Mouse (Mus musculus) neural tube, embryonic 12.5 days (tissue): ENCODE data around the gene Neurl4. TPM values are rescaled to one million over a fixed set of nuclear protein-coding genes. Genes with fewer than 3 reads are reported as not detected.

ENCODE experiments used
- ATAC-seq: fragments of 200-750 bp; cut with Nextera tagmentation; 2 replicates; pipeline ENCODE4 v1.8.0; 2017; ENCODE audit warnings: low read depth, mild to moderate bottlenecking, moderate TSS enrichment, moderate library complexity; ENCODE audit not compliant: low FRiP score
- H3K27ac ChIP-seq: fragments of 300-500 bp; sonication (generic); 2 replicates; pipeline ENCODE4 v1.5.1; 2016
- H3K27me3 ChIP-seq: fragments of 300-500 bp; sonication (generic); replicated peaks from 2 replicates; pipeline ENCODE4 v1.6.1; 2016; ENCODE audit warnings: mild to moderate bottlenecking
- H3K36me3 ChIP-seq: fragments of 300-500 bp; sonication (generic); 2 replicates; pipeline ENCODE4 v1.6.1; 2016; ENCODE audit warnings: mild to moderate bottlenecking
- H3K4me1 ChIP-seq: fragments of 300-500 bp; sonication (generic); 2 replicates; pipeline ENCODE4 v1.6.1; 2016
- H3K4me2 ChIP-seq: fragments of 300-500 bp; sonication (generic); replicated peaks from 2 replicates; pipeline ENCODE4 v1.6.1; 2016; ENCODE audit warnings: mild to moderate bottlenecking
- H3K4me3 ChIP-seq: fragments of 300-500 bp; sonication (generic); 2 replicates; pipeline ENCODE4 v1.5.1; 2016
- H3K9ac ChIP-seq: fragments of 300-500 bp; sonication (generic); 2 replicates; pipeline ENCODE4 v1.6.1; 2016; ENCODE audit warnings: mild to moderate bottlenecking
- H3K9me3 ChIP-seq: fragments of 300-500 bp; sonication (generic); 2 replicates; pipeline ENCODE4 v1.6.1; 2016; ENCODE audit warnings: mild to moderate bottlenecking
- WGBS: fragments of 180-500 bp; shearing (Covaris S2); methylation state at CpG from one replicate; pipeline ENCODE4 v1.1.7; 2016; 5-methylcytosine and 5-hydroxymethylcytosine counted together
- polyA plus RNA-seq: library from polyadenylated mRNA; unstranded; fragments of >200 nt; fragmentation: Nextera tagmentation; extraction: Ambion mirVana; gene quantifications from 2 replicates; pipeline ENCODE4 v1.2.1, GENCODE M21; 2016

The Neurl4 gene
- polyA plus RNA-seq, 1 experiment from 2014 or later = 19.8 TPM

GRCm38 (mm10) chr11:69908645-69909044, 7.8 kb downstream of the Neurl4 start:
- ATAC-seq = no peak
- Histone ChIP-seq H3K36me3 (peaks cover 96% of the 10 kb centered on the region), H3K9me3 (no peaks in the 10 kb centered on the region), H3K27ac (no peak overlapping the region), H3K4me2 (no peak overlapping the region), H3K9ac (no peak overlapping the region), H3K4me1 (peaks cover 8% of the 10 kb centered on the region), H3K27me3 (no peaks in the 10 kb centered on the region), H3K4me3 (no peak overlapping the region)
- 95% methylated on average over 11 of the region's 11 CpGs for WGBS

GRCm38 (mm10) chr11:69909174-69909573, 8.3 kb downstream of the Neurl4 start:
- Histone ChIP-seq H3K9me3 (no peaks in the 10 kb centered on the region), H3K36me3 (peaks cover 91% of the 10 kb centered on the region), H3K27me3 (no peaks in the 10 kb centered on the region), H3K27ac (no peak overlapping the region), H3K4me1 (peaks cover 8% of the 10 kb centered on the region), H3K4me3 (no peak overlapping the region), H3K4me2 (no peak overlapping the region), H3K9ac (no peak overlapping the region)
- WGBS = 87% methylated on average over 5 of the region's 5 CpGs
- no peak for ATAC-seq

- no peaks in the 10 kb centered on the region for H3K27me3 ChIP-seq
- ATAC-seq = no peak
- no peak overlapping the region for H3K4me3 ChIP-seq
- 95% methylated on average over 8 of the region's 8 CpGs for WGBS
- no peak overlapping the region for H3K9ac ChIP-seq
- H3K4me2 ChIP-seq = no peak overlapping the region
- H3K27ac ChIP-seq = no peak overlapping the region
- H3K4me1 ChIP-seq = peaks cover 17% of the 10 kb centered on the region
- no peaks in the 10 kb centered on the region for H3K9me3 ChIP-seq
- H3K36me3 ChIP-seq = peaks cover 85% of the 10 kb centered on the region
Measured at GRCm38 (mm10) chr11:69910177-69910576, 9.3 kb downstream of the Neurl4 start.

DNA sequence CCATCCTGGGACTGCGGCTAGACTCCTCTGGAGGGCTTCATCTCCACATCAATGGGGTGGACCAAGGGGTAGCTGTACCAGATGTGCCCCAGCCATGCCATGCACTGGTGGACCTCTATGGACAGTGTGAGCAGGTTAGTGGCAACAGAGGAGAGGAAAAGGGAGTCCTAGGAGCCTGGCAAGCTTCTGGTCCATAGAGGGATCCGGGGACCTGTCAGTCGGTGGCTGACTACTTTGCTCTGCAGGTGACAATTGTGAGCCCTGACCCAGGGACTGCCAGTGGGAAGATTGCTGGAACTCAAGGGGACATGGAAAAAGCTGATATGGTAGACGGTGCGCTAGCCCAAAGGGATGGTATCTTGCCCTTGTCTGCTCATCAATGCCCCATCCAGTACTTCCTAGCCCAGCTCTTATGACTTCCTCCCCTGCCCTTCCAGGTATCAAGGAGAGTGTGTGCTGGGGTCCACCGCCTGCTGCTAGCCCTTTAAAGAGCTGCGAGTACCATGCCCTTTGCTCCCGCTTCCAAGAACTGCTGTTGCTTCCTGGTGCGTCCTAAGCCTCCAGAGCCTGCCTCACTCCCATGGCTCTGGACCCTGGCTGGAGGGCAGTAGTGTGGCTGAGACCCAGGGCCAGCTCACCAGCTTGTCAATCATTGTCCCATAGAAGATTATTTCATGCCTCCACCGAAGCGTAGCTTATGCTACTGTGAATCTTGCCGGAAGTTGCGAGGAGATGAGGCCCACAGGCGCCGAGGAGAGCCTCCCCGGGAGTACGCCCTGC, 10.1 kb downstream of the Neurl4 start:
- WGBS = 97% methylated on average over 17 of the region's 17 CpGs
- no peak overlapping the region for H3K27ac ChIP-seq
- H3K9me3 ChIP-seq = no peaks in the 10 kb centered on the region
- no peak overlapping the region for H3K4me2 ChIP-seq
- no peak overlapping the region for H3K9ac ChIP-seq
- no peaks in the 10 kb centered on the region for H3K27me3 ChIP-seq
- peaks cover 85% of the 10 kb centered on the region for H3K36me3 ChIP-seq
- no peak for ATAC-seq
- peaks cover 25% of the 10 kb centered on the region for H3K4me1 ChIP-seq
- H3K4me3 ChIP-seq = no peak overlapping the region

DNA sequence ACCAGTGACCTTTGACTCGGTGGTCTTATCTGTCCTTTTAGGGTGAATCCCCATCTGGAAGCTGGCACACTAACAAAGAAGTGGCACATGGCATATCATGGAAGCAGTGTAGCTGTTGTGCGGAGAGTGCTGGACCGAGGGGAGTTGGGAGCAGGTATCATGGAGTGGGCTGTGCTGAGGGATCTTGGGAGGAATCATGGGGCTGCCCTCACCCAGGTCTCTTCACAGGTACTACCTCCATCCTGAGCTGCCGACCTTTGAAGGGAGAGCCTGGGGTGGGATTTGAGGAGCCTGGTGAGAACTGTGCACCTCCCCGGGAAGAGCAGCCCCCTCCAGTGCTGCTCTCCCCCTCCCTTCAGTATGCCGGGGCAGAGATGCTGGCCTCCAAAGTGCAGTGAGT, 10.8 kb downstream of the Neurl4 start:
- Histone ChIP-seq H3K4me1 (peaks cover 30% of the 10 kb centered on the region), H3K27me3 (no peaks in the 10 kb centered on the region), H3K4me3 (0 out of 2 replicates have a peak overlapping the region, but pooled peaks have one; percentile 3), H3K36me3 (peaks cover 85% of the 10 kb centered on the region), H3K27ac (no peak overlapping the region), H3K4me2 (no peak overlapping the region), H3K9me3 (no peaks in the 10 kb centered on the region), H3K9ac (no peak overlapping the region)
- ATAC-seq = no peak
- 93% methylated on average over 6 of the region's 6 CpGs for WGBS

- Histone ChIP-seq H3K9me3 (no peaks in the 10 kb centered on the region), H3K27ac (no peak overlapping the region; the same call in 1 of the 2 replicates), H3K36me3 (peaks cover 85% of the 10 kb centered on the region), H3K9ac (peak overlapping the region; percentile 80; the same call in 1 of the 2 replicates), H3K27me3 (no peaks in the 10 kb centered on the region), H3K4me3 (peak overlapping the region; percentile 5; the same call in 1 of the 2 replicates), H3K4me2 (peak overlapping the region; percentile 100), H3K4me1 (peaks cover 30% of the 10 kb centered on the region)
- ATAC-seq = peak; percentile 15; the same call in 1 of the 2 replicates
- 77% methylated on average over 15 of the region's 15 CpGs for WGBS
Measured at GRCm38 (mm10) chr11:69912716-69913530, 12.1 kb downstream of the Neurl4 start.

- Histone ChIP-seq H3K9me3 (no peaks in the 10 kb centered on the region), H3K4me3 (peak within 1 kb of the TSS; percentile 77), H3K36me3 (peaks cover 84% of the 10 kb centered on the region), H3K4me2 (peak within 1 kb of the TSS; percentile 100), H3K9ac (peak within 1 kb of the TSS; percentile 80), H3K27ac (peak within 1 kb of the TSS; percentile 67), H3K27me3 (no peaks in the 10 kb centered on the region), H3K4me1 (peaks cover 30% of the 10 kb centered on the region)
- 2% methylated on average over 61 of the region's 61 CpGs for WGBS
- ATAC-seq = peak; percentile 91
Measured at GRCm38 (mm10) chr11:69913554-69914371, 12.9 kb downstream of the Neurl4 start, which contains the start of gene Gps2. Gene Gps2 (plus strand): TSS chr11:69913888.

DNA sequence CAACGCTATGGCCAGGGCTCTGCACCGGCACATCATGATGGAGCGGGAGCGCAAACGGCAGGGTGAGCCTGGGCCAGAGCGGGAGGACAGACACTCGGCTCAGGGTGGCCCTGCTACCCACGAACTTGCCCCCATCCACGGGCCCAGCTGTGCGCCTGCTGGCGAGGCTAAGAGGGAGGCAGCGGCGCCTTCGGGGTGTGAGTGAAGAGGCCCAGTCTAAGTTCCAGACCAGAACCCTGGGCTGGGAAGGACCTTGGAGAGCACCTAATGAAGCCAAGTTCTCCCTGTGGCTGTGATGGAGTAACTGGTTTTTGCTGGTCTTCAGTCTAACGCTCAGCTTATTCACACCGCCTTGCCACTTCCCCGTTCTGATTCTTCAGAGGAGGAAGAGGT, 13.5 kb downstream of the Neurl4 start:
- Histone ChIP-seq H3K9ac (peak overlapping the region; percentile 80), H3K9me3 (no peaks in the 10 kb centered on the region), H3K27me3 (no peaks in the 10 kb centered on the region), H3K4me3 (peak overlapping the region; percentile 77), H3K4me1 (peaks cover 36% of the 10 kb centered on the region), H3K36me3 (peaks cover 85% of the 10 kb centered on the region), H3K27ac (peak overlapping the region; percentile 67), H3K4me2 (peak overlapping the region; percentile 100)
- WGBS = 4% methylated on average over 17 of the region's 17 CpGs
- ATAC-seq = no peak; the same call in 1 of the 2 replicates

DNA sequence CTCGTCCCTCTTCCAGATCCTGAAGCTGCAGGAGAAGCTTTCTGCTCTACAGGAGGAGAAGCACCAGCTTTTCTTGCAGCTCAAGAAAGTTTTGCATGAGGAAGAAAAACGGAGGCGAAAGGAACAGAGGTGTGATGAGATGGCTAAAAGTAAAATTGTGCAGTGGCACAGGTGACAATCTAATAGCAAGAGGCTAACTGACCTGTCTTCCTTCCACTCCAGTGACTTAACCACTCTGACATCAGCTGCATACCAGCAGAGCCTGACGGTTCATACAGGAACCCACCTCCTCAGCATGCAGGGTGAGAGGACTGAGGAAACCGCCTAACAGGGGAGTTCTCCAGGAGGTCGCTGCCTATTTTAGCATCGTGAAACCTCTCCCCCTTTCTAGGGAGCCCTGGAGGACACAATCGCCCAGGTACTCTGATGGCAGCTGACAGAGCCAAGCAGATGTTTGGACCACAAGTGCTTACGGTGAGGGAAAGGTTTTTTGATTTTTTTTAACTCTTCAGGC, 14.1 kb downstream of the Neurl4 start:
- Histone ChIP-seq H3K36me3 (peaks cover 79% of the 10 kb centered on the region), H3K9ac (peak overlapping the region; percentile 80), H3K27me3 (no peaks in the 10 kb centered on the region), H3K27ac (no peak overlapping the region), H3K4me3 (peak overlapping the region; percentile 77), H3K4me1 (peaks cover 41% of the 10 kb centered on the region), H3K4me2 (peak overlapping the region; percentile 100), H3K9me3 (no peaks in the 10 kb centered on the region)
- no peak for ATAC-seq
- WGBS = 39% methylated on average over 9 of the region's 9 CpGs

- Histone ChIP-seq H3K9ac (no peak overlapping the region), H3K36me3 (peaks cover 70% of the 10 kb centered on the region), H3K4me3 (no peak overlapping the region)
Measured at GRCm38 (mm10) chr11:69915667-69916627, 15.1 kb downstream of the Neurl4 start.

More at GRCm38 (mm10) chr11:69915667-69916627, 15.1 kb downstream of the Neurl4 start:
- no peaks in the 10 kb centered on the region for H3K27me3 ChIP-seq
- no peaks in the 10 kb centered on the region for H3K9me3 ChIP-seq
- no peak for ATAC-seq
- peaks cover 41% of the 10 kb centered on the region for H3K4me1 ChIP-seq
- H3K4me2 ChIP-seq = peak overlapping the region; percentile 100
- H3K27ac ChIP-seq = no peak overlapping the region
- 65% methylated on average over 5 of the region's 5 CpGs for WGBS
